In the genomic region with DNA sequence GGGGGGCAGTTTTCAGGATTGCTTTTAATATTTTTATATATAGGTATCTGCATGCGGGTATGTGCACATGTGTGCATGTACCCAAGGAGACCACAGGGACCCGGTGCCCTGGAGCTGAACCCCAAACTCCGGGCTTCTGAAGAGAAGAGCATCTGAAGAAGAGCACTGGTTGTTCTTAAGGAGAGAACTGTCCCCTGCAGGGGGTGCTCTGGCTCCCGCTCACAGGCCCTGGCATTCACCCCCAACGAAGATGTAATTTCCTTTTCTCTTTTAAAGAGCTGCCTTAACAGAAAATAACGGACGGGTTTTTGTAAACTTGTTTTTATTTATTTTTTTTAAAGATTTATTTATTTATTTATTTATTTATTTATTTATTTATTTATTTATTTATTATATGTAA, we compare ENCODE assay signal across 18 mouse cellular contexts. TPM values are rescaled to one million over a fixed set of nuclear protein-coding genes. Genes with fewer than 3 reads are reported as not detected.
A peak's percentile ranks its signal among the peaks of the same experiment; 100 is the strongest.
DNase-seq lines count a peak whose midpoint lies in the region; ATAC-seq and TF ChIP-seq lines count a peak whose summit lies in the region.
"Had no signal": no experiment of that assay in that cellular context is flagged by ENCODE, and none has a peak within 500 bp of the region (broad histone marks: within the 10 kb centered on the region; RNA-seq: fewer than 3 reads in every experiment).

No protein-coding gene starts in this region.

- H3K4me1 ChIP-seq in lung, embryonic 14.5 days (ENCODE audit: insufficient read depth): no peaks in the 10 kb centered on the region
- H3K4me1 ChIP-seq in stomach, postnatal 0 days (replicated peaks; ENCODE audit: control insufficient read depth, insufficient read depth): no peaks in the 10 kb centered on the region
- no peaks in the 10 kb centered on the region for H3K4me1 ChIP-seq in forebrain, embryonic 12.5 days
- H3K4me1 ChIP-seq: embryonic facial prominence, embryonic 12.5 days; heart, embryonic 10.5 days; lung, embryonic 15.5 days; midbrain, embryonic 13.5 days had no signal

- no peak for ATAC-seq in lung, embryonic 14.5 days (ENCODE audit: insufficient read depth)
- ATAC-seq in stomach, postnatal 0 days (ENCODE audit: low FRiP score, low TSS enrichment): no peak
- ATAC-seq in forebrain, embryonic 12.5 days (ENCODE audit: low FRiP score): no peak

- H3K27ac ChIP-seq in gastrocnemius, adult 2 months: no peak overlapping the region
- H3K27ac ChIP-seq in lung, embryonic 14.5 days (ENCODE audit: low read depth): no peak overlapping the region
- H3K27ac ChIP-seq in stomach, postnatal 0 days (replicated peaks): no peak overlapping the region
- no peak overlapping the region for H3K27ac ChIP-seq in forebrain, embryonic 12.5 days
- H3K27ac ChIP-seq: embryonic facial prominence, embryonic 12.5 days; heart, embryonic 10.5 days; hindbrain, embryonic 10.5 days; hindbrain, postnatal 0 days; lung, embryonic 15.5 days; macrophage; midbrain, embryonic 13.5 days; neural tube, embryonic 15.5 days had no signal

- TF ChIP-seq CTCF in gastrocnemius, adult 2 months (IDR thresholded peaks at IDR 0.05): peak; percentile 29
- 0 out of 2 replicates have a peak, but pooled peaks have one; percentile 4 for TF ChIP-seq CTCF in lung, embryonic 14.5 days (IDR thresholded peaks at IDR 0.05; ENCODE audit: low read depth)
- peak; percentile 31 for TF ChIP-seq CTCF in stomach, postnatal 0 days (IDR thresholded peaks at IDR 0.05; ENCODE audit: low read depth)

- peaks cover 7% of the 10 kb centered on the region; the same call in 1 of the 2 replicates for H3K36me3 ChIP-seq in lung, embryonic 14.5 days (ENCODE audit: insufficient read depth)
- H3K36me3 ChIP-seq in stomach, postnatal 0 days (ENCODE audit: control insufficient read depth, insufficient read depth, low read length): no peaks in the 10 kb centered on the region
- peaks cover 8% of the 10 kb centered on the region for H3K36me3 ChIP-seq in forebrain, embryonic 12.5 days (replicated peaks)
- H3K36me3 ChIP-seq: neural tube, embryonic 15.5 days had no signal

- no peaks in the 10 kb centered on the region for H3K9me3 ChIP-seq in lung, embryonic 14.5 days (ENCODE audit: low read depth, low read length)
- no peaks in the 10 kb centered on the region for H3K9me3 ChIP-seq in stomach, postnatal 0 days (ENCODE audit: control insufficient read depth, low read length)
- H3K9me3 ChIP-seq in forebrain, embryonic 12.5 days: no peaks in the 10 kb centered on the region
- H3K9me3 ChIP-seq: embryonic facial prominence, embryonic 12.5 days; G1E; heart, embryonic 10.5 days; hindbrain, embryonic 10.5 days; lung, embryonic 15.5 days; midbrain, embryonic 13.5 days; neural tube, embryonic 15.5 days had no signal

- 65% methylated on average over 7 of the region's 7 CpGs for WGBS in lung, embryonic 14.5 days
- 73% methylated on average over 7 of the region's 7 CpGs for WGBS in stomach, postnatal 0 days
- WGBS in forebrain, embryonic 12.5 days: 78% methylated on average over 7 of the region's 7 CpGs

- no peak overlapping the region for H3K9ac ChIP-seq in lung, embryonic 14.5 days
- H3K9ac ChIP-seq in stomach, postnatal 0 days (ENCODE audit: low read length): no peak overlapping the region
- H3K9ac ChIP-seq in forebrain, embryonic 12.5 days: no peak overlapping the region
- H3K9ac ChIP-seq: embryonic facial prominence, embryonic 12.5 days; lung, embryonic 15.5 days; midbrain, embryonic 13.5 days; neural tube, embryonic 15.5 days had no signal

- intact Hi-C loops in gastrocnemius, adult 2 months (cut with DNase I): loop anchor here (2.0 to 5.0 kb wide), 3 partner anchors 47 to 1040 kb away; no protein-coding TSS in a partner anchor

- H3K4me2 ChIP-seq in lung, embryonic 14.5 days: no peak overlapping the region
- H3K4me2 ChIP-seq in stomach, postnatal 0 days (replicated peaks; ENCODE audit: low read depth): no peak overlapping the region
- H3K4me2 ChIP-seq in forebrain, embryonic 12.5 days: no peak overlapping the region
- H3K4me2 ChIP-seq: embryonic facial prominence, embryonic 12.5 days; liver, embryonic 11.5 days; lung, embryonic 15.5 days; midbrain, embryonic 13.5 days; neural tube, embryonic 15.5 days had no signal

- no peak for DNase-seq in gastrocnemius, adult 2 months
- no peak for DNase-seq in gastrocnemius, postnatal 25 days
- peak; percentile 31 for DNase-seq in lung, embryonic 14.5 days
- no peak for DNase-seq in lung, postnatal 14 days
- DNase-seq in NIH3T3 (ENCODE audit: low read depth): peak; percentile 17
- no peak for DNase-seq in stomach, postnatal 0 days (ENCODE audit: low spot score)

- H3K4me3 ChIP-seq in gastrocnemius, adult 2 months: no peak overlapping the region
- H3K4me3 ChIP-seq in lung, embryonic 14.5 days (ENCODE audit: low read depth, low read length): no peak overlapping the region
- H3K4me3 ChIP-seq in stomach, postnatal 0 days (ENCODE audit: low read depth, low read length): no peak overlapping the region
- no peak overlapping the region for H3K4me3 ChIP-seq in forebrain, embryonic 12.5 days (replicated peaks)
- H3K4me3 ChIP-seq: embryonic facial prominence, embryonic 12.5 days; erythroblast, embryonic 14.5 days; heart, embryonic 10.5 days; hindbrain, embryonic 10.5 days; lung, embryonic 15.5 days; midbrain, embryonic 13.5 days; neural tube, embryonic 15.5 days had no signal

- no peak for TF ChIP-seq EP300 in stomach, postnatal 0 days (optimal IDR thresholded peaks at IDR 0.05)

- no peaks in the 10 kb centered on the region for H3K27me3 ChIP-seq in lung, embryonic 14.5 days (ENCODE audit: insufficient read depth, low read length)
- no peaks in the 10 kb centered on the region for H3K27me3 ChIP-seq in stomach, postnatal 0 days (ENCODE audit: control insufficient read depth, insufficient read depth, low read length)
- H3K27me3 ChIP-seq in forebrain, embryonic 12.5 days: no peaks in the 10 kb centered on the region
- H3K27me3 ChIP-seq: embryonic facial prominence, embryonic 12.5 days; lung, embryonic 15.5 days; midbrain, embryonic 13.5 days; neural tube, embryonic 15.5 days had no signal

RNA-seq across cellular contexts. Expression of a gene that starts 46.0 kb away (rescaled TPM):
- total RNA-seq in gastrocnemius, adult 2 months (2021): 1 to 10 TPM; 5.6 to 8.1 TPM
- 1 to 10 TPM; 7.0 to 7.2 TPM for total RNA-seq in gastrocnemius, postnatal 25 days (2021)
- polyA plus RNA-seq in lung, embryonic 14.5 days (2014; fragmentation: Nextera tagmentation; extraction: Ambion mirVana): 4.9 and 6.0 TPM in 2 replicates
- polyA plus RNA-seq in stomach, postnatal 0 days (2015; fragmentation: Nextera tagmentation; extraction: Ambion mirVana): 1.5 and 1.7 TPM in 2 replicates
- polyA plus RNA-seq in forebrain, embryonic 12.5 days (2016; fragmentation: Nextera tagmentation; extraction: Ambion mirVana): 3.6 and 4.5 TPM in 2 replicates

Comparison
In these comparisons a context has a peak if more than half of its experiments do, and no peak if none do; other contexts are left out.
1. DNase-seq: peak in lung, embryonic 14.5 days (single experiment) and NIH3T3 (single experiment); none in gastrocnemius, adult 2 months (single experiment), gastrocnemius, postnatal 25 days (single experiment), lung, postnatal 14 days (single experiment) and stomach, postnatal 0 days (single experiment).
2. Peak in every context shown above with its lines, with median percentiles within 50 percentile points of each other: CTCF ChIP-seq.